Mouse (Mus musculus) megakaryocyte, embryonic 14.5 days (primary cell): ENCODE results near the gene Clec2d.

Experiments
- FLI1 ChIP-seq: IDR thresholded peaks from 2 replicates; pipeline ENCODE4 v1.6.1; 2012; ENCODE audit warnings: low read length, inconsistent platforms, mixed read lengths
- GATA1 ChIP-seq: IDR thresholded peaks from 3 replicates; pipeline ENCODE4 v1.6.1; 2012; ENCODE audit warnings: mixed read lengths, low read length, inconsistent platforms, borderline replicate concordance

GRCm38 (mm10) chr6:129181683-129182082, 1.3 kb downstream of the Clec2d start:
- TF ChIP-seq GATA1: no peak
- no peak for TF ChIP-seq FLI1
